Mouse (Mus musculus) gastrocnemius, postnatal 25 days (tissue): Measurements from ENCODE around the gene Plekhg5. TPM values are rescaled to one million over a fixed set of nuclear protein-coding genes. Genes with fewer than 3 reads are reported as not detected.

Experiments used
- DNase-seq: peaks from one replicate; pipeline ENCODE4 v3.0.0; 2022
- total RNA-seq, 2 experiments: library from RNA; stranded (reverse); gene quantifications; 1 replicate in 1 of 2; 2 replicates in 1 of 2; pipeline ENCODE4 v1.2.3; 2021

Plekhg5 gene
- total RNA-seq, 2 experiments from 2014 or later: 5.0 to 6.5 TPM

- no peak for DNase-seq
These were observed 1.6 kb upstream of the Plekhg5 start for GRCm38 (mm10) chr4:152070494-152071396.

- no peak for DNase-seq
These were observed 357 bp downstream of the Plekhg5 start for GRCm38 (mm10) chr4:152072655-152073054.

- DNase-seq: no peak
These were observed 1.4 kb downstream of the Plekhg5 start for GRCm38 (mm10) chr4:152073715-152074114.

- no peak for DNase-seq
These were observed 2.2 kb downstream of the Plekhg5 start for GRCm38 (mm10) chr4:152074548-152074947.

GRCm38 (mm10) chr4:152077191-152077590, 4.9 kb downstream of the Plekhg5 start:
- peak; percentile 59 for DNase-seq

GRCm38 (mm10) chr4:152078105-152078530, 5.8 kb downstream of the Plekhg5 start:
- peak; percentile 66 for DNase-seq

GRCm38 (mm10) chr4:152079261-152079660, 7.0 kb downstream of the Plekhg5 start:
- no peak for DNase-seq

GRCm38 (mm10) chr4:152079931-152080330, 7.6 kb downstream of the Plekhg5 start:
- DNase-seq: peak; percentile 45

GRCm38 (mm10) chr4:152083611-152084220, 11.4 kb downstream of the Plekhg5 start:
- DNase-seq: peak; percentile 58

GRCm38 (mm10) chr4:152084616-152085015, 12.3 kb downstream of the Plekhg5 start:
- no peak for DNase-seq

- peak; percentile 61 for DNase-seq
These were observed 14.4 kb downstream of the Plekhg5 start for GRCm38 (mm10) chr4:152086505-152087210.

- no peak for DNase-seq
These were observed 15.1 kb downstream of the Plekhg5 start for GRCm38 (mm10) chr4:152087211-152088081.

- no peak for DNase-seq
These were observed 15.8 kb downstream of the Plekhg5 start for GRCm38 (mm10) chr4:152088133-152088532.

GRCm38 (mm10) chr4:152088556-152089120, 16.3 kb downstream of the Plekhg5 start:
- no peak for DNase-seq

- no peak for DNase-seq
These were observed 17.9 kb downstream of the Plekhg5 start for GRCm38 (mm10) chr4:152090191-152090590.

- no peak for DNase-seq
These were observed 20.5 kb downstream of the Plekhg5 start for GRCm38 (mm10) chr4:152092751-152093293.

- no peak for DNase-seq
These were observed 21.9 kb downstream of the Plekhg5 start for GRCm38 (mm10) chr4:152094233-152094632.

- DNase-seq: peak; percentile 64
These were observed 23.9 kb downstream of the Plekhg5 start for GRCm38 (mm10) chr4:152095937-152096910.

GRCm38 (mm10) chr4:152096927-152097326, 24.6 kb downstream of the Plekhg5 start:
- no peak for DNase-seq
